Mouse (Mus musculus): ENCODE data around the gene Vmn1r63. TPM values are rescaled to one million over a fixed set of nuclear protein-coding genes. Genes with fewer than 3 reads are reported as not detected.
"Not testable (repeated sequence)": the region's sequence is repeated elsewhere in the genome, so short reads cannot be mapped to it uniquely, and the experiment has no call there.

Gene Vmn1r63
- total RNA-seq (2021), result not detected
- long read RNA-seq, experiment 1, result 0 reads
- long read RNA-seq, experiment 2, result 0 reads

DNA sequence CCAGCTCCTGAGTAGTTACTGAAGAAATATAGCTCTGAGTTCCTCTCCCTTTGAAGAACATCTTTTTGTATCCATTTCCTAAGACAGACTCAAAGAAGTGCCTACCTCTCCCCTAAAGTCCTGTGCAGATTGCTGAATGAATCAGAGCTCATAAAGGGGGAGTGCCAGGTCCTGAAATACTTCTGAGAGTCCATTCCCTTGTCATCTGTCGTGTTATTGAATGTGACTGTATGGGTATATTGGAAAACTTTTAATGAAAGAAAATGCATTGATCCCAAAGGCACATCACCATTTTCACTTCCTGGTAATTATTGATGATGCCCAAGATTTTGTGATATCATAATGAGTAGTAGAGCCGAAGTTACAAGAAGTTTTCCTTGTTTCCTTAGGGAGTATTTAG, at the start of gene Vmn1r63:
Gene Vmn1r63 (minus strand): TSS at position 101 of the 400 bp plus-strand sequence.
- not testable (repeated sequence) for DNase-seq (ENCODE audit: low spot score)

Other genes with a start within 250 kb of the Vmn1r63 start
- gene Vmn1r61, start 192.2 kb downstream of the Vmn1r63 start, total RNA-seq (2021), result not detected
- not detected for gene Vmn1r62, start 131.8 kb downstream of the Vmn1r63 start, total RNA-seq (2021)
- not detected for gene Vmn1r64, start 79.1 kb upstream of the Vmn1r63 start, total RNA-seq (2021)
- not detected for gene Vmn1r65, start 205.6 kb upstream of the Vmn1r63 start, total RNA-seq (2021)
- not detected for gene Nlrp4c, start 239.7 kb upstream of the Vmn1r63 start, total RNA-seq (2021)